Mouse (Mus musculus) ES-Bruce4 (cell line): ENCODE measurements at regions not wholly inside any gene's neighbourhood (a gene's known extent, or its start where the extent isn't known, plus 50 kb on each side); places are given as distances from the start of the nearest gene placed in this dataset.

Experiments used
- H3K27ac ChIP-seq: 2 replicates; pipeline ENCODE4 v1.5.1; 2012; ENCODE audit warnings: low read length, inconsistent platforms; ENCODE audit not compliant: insufficient read depth
- H3K27me3 ChIP-seq: 2 replicates; pipeline ENCODE4 v1.6.1; 2012; ENCODE audit warnings: mild to moderate bottlenecking, low read length, inconsistent platforms; ENCODE audit not compliant: control insufficient read depth, poor library complexity, insufficient read depth, severe bottlenecking
- H3K36me3 ChIP-seq: 2 replicates; pipeline ENCODE4 v1.6.1; 2012; ENCODE audit warnings: inconsistent platforms, mild to moderate bottlenecking, low read length, moderate library complexity; ENCODE audit not compliant: control insufficient read depth, poor library complexity, insufficient read depth, severe bottlenecking
- H3K4me1 ChIP-seq: one replicate; pipeline ENCODE4 v1.8.1; 2011; ENCODE audit warnings: low read length; ENCODE audit not compliant: control insufficient read depth, insufficient read depth
- H3K4me3 ChIP-seq: 2 replicates; pipeline ENCODE4 v1.5.1; 2011; ENCODE audit warnings: low read depth, mild to moderate bottlenecking, low read length
- H3K9ac ChIP-seq: 2 replicates; pipeline ENCODE4 v1.6.1; 2012; ENCODE audit warnings: low read depth, mild to moderate bottlenecking, inconsistent platforms; ENCODE audit not compliant: poor library complexity, severe bottlenecking
- H3K9me3 ChIP-seq: replicated peaks from 2 replicates; pipeline ENCODE4 v1.6.1; 2012; ENCODE audit warnings: mild to moderate bottlenecking, low read length, inconsistent platforms; ENCODE audit not compliant: control insufficient read depth, poor library complexity, insufficient read depth, severe bottlenecking
- CTCF ChIP-seq: IDR thresholded peaks from one replicate; pipeline ENCODE4 v1.8.1; 2011; ENCODE audit warnings: low read depth, low read length
- EP300 ChIP-seq: IDR thresholded peaks from 2 replicates; pipeline ENCODE4 v1.6.1; 2011; ENCODE audit warnings: low read depth, low read length; ENCODE audit not compliant: insufficient read depth
- POLR2A ChIP-seq: IDR thresholded peaks from one replicate; pipeline ENCODE4 v1.8.1; 2011; ENCODE audit warnings: low read length; ENCODE audit not compliant: insufficient read depth

- no peaks in the 10 kb centered on the region for H3K36me3 ChIP-seq
Measured at GRCm38 (mm10) chr3:150401694-150402301, 1035.9 kb upstream of the Adgrl4 start.

GRCm38 (mm10) chr3:150406086-150406485, 1031.6 kb upstream of the Adgrl4 start:
- Histone ChIP-seq H3K36me3 (no peaks in the 10 kb centered on the region), H3K4me1 (no peaks in the 10 kb centered on the region), H3K27ac (no peak overlapping the region), H3K4me3 (no peak overlapping the region), H3K9ac (no peak overlapping the region), H3K27me3 (no peaks in the 10 kb centered on the region), H3K9me3 (no peaks in the 10 kb centered on the region)
- TF ChIP-seq EP300, result no peak
- TF ChIP-seq POLR2A, result no peak
- TF ChIP-seq CTCF, result no peak

More at GRCm38 (mm10) chr3:150401694-150402301, 1035.9 kb upstream of the Adgrl4 start:
- Histone ChIP-seq H3K27me3 (no peaks in the 10 kb centered on the region), H3K4me3 (no peak overlapping the region), H3K27ac (no peak overlapping the region), H3K4me1 (no peaks in the 10 kb centered on the region), H3K9me3 (no peaks in the 10 kb centered on the region), H3K9ac (no peak overlapping the region)
- no peak for TF ChIP-seq POLR2A
- TF ChIP-seq EP300, result no peak
- no peak for TF ChIP-seq CTCF

DNA sequence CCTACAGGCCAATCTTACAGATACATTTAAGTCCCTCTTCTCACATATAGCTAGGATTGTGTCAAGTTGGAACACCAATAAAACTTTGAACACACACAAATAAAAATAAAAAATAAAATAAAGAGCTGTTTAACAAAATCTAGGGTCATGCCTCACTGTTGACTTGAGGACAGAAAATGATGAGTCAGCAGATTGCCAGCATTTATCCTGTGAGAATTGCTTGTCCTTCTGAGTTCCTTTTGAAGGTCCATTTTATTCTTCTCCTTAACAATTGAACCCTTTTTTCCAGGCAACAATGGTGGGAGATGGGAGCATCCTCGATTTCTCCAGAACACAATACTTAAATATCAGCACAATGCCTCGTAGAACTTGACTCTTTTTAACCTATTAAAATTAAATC, 1022.4 kb upstream of the Adgrl4 start:
- no peaks in the 10 kb centered on the region for H3K36me3 ChIP-seq
- no peaks in the 10 kb centered on the region for H3K4me1 ChIP-seq
- H3K27ac ChIP-seq, result no peak overlapping the region
- no peak overlapping the region for H3K4me3 ChIP-seq
- TF ChIP-seq EP300 (no peak), POLR2A (no peak), CTCF (no peak)
- H3K9me3 ChIP-seq, result no peaks in the 10 kb centered on the region
- no peaks in the 10 kb centered on the region for H3K27me3 ChIP-seq
- no peak overlapping the region for H3K9ac ChIP-seq

DNA sequence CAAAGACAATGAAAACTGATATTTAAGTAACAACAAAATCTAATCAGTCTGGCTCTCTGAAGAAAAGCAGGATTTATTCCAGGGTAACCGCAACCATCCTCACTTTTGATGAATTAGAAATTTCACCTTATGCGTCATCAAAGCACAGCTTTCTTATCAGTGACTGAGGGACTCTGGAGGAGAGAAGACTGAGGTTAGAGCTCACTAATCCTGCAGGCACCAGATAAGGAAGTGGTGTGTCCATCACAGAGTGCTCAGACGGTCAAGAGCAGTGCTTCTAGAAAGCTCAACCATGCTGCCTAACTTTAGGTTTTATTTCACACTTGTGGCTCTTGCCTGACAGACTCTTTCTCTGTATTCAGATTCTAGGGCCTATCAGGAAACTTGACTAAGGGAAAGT, 1021.2 kb upstream of the Adgrl4 start:
- Histone ChIP-seq H3K4me3 (no peak overlapping the region), H3K9ac (no peak overlapping the region), H3K27ac (no peak overlapping the region), H3K36me3 (no peaks in the 10 kb centered on the region), H3K4me1 (no peaks in the 10 kb centered on the region), H3K9me3 (no peaks in the 10 kb centered on the region), H3K27me3 (no peaks in the 10 kb centered on the region)
- no peak for TF ChIP-seq EP300
- TF ChIP-seq POLR2A, result no peak
- TF ChIP-seq CTCF, result no peak

- Histone ChIP-seq H3K36me3 (no peaks in the 10 kb centered on the region), H3K9ac (no peak overlapping the region), H3K27me3 (no peaks in the 10 kb centered on the region; the same call in 1 of the 2 replicates), H3K4me1 (no peaks in the 10 kb centered on the region), H3K9me3 (no peaks in the 10 kb centered on the region), H3K27ac (no peak overlapping the region), H3K4me3 (no peak overlapping the region)
- TF ChIP-seq EP300 (no peak), POLR2A (no peak), CTCF (no peak)
Measured at GRCm38 (mm10) chr3:150427965-150428364, 1009.7 kb upstream of the Adgrl4 start.

- no peak overlapping the region for H3K27ac ChIP-seq
- TF ChIP-seq EP300 (no peak), POLR2A (no peak), CTCF (no peak)
- H3K4me3 ChIP-seq, result no peak overlapping the region
- no peaks in the 10 kb centered on the region for H3K9me3 ChIP-seq
- no peaks in the 10 kb centered on the region; the same call in 1 of the 2 replicates for H3K27me3 ChIP-seq
- H3K9ac ChIP-seq, result no peak overlapping the region
- no peaks in the 10 kb centered on the region for H3K36me3 ChIP-seq
- no peaks in the 10 kb centered on the region for H3K4me1 ChIP-seq
Measured at GRCm38 (mm10) chr3:150431291-150431690, 1006.4 kb upstream of the Adgrl4 start.
